Mouse (Mus musculus): ENCODE data around the gene Stat5a. TPM values are rescaled to one million over a fixed set of nuclear protein-coding genes. Genes with fewer than 3 reads are reported as not detected.

The Stat5a gene
- total and polyA plus RNA-seq, 3 experiments: 17.5 to 23.6 (median 23.0) TPM

GRCm38 (mm10) chr11:100816342-100816741 is 42.8 kb upstream of the Stat5a start:
- dilution Hi-C loops (cut with MboI; ENCODE audit: extremely low pct_ligation_motif_present, extremely low pct_unique_long_range_greater_than_20kb, low sequenced_read_pairs): no loop called here
- H3K27ac ChIP-seq (ENCODE audit: insufficient read depth, low read depth): no peak overlapping the region
- peaks cover 8 to 12% of the 10 kb centered on the region in 2 experiments; a peak in 2 of 4 replicates for H3K4me1 ChIP-seq (ENCODE audit: control insufficient read depth in 1 of 2, insufficient read depth in 2 of 2)

DNA sequence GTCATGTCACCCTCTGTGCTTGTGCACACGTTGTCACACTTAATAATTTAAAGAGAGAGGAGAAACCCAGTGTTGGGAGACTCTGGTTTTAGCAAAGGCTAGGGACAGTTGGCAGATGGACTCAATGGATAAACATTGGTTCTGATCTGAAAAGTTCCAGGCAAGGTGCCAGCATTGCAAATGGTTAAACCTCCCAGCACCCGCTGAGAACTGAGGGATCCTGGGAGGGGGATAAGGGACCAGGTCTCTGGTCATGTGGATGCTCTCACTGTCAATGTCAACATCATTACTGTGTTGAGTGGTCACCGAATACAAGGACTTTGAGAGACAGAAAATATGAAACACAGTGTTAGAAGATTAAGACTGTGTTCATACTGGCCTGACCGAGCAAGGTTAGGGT is 42.4 kb upstream of the Stat5a start:
- dilution Hi-C loops (cut with MboI; ENCODE audit: extremely low pct_ligation_motif_present, extremely low pct_unique_long_range_greater_than_20kb, low sequenced_read_pairs): no loop called here
- peaks cover 8 to 12% of the 10 kb centered on the region in 2 experiments; a peak in 2 of 4 replicates for H3K4me1 ChIP-seq (ENCODE audit: control insufficient read depth in 1 of 2, insufficient read depth in 2 of 2)
- TF ChIP-seq NRF1 (IDR thresholded peaks at IDR 0.05; ENCODE audit: low read depth, low read length): no peak
- no peak for TF ChIP-seq ZNF384 (IDR thresholded peaks at IDR 0.05; ENCODE audit: low read depth, low read length)
- TF ChIP-seq IRF4 (IDR thresholded peaks at IDR 0.05; ENCODE audit: low read depth, low read length): no peak
- no peak for TF ChIP-seq SMC3 (IDR thresholded peaks at IDR 0.05; ENCODE audit: low read depth, low read length)
- TF ChIP-seq KAT2A (IDR thresholded peaks at IDR 0.05; ENCODE audit: insufficient replicate concordance, low read length): no peak
- no peak for TF ChIP-seq SIN3A (IDR thresholded peaks at IDR 0.05; ENCODE audit: low read length)
- H3K36me3 ChIP-seq (replicated peaks in 1 of 2; ENCODE audit: control insufficient read depth in 1 of 2, insufficient read depth in 1 of 2, low read length in 1 of 2): peaks cover 0 to 10% of the 10 kb centered on the region in 2 experiments
- no peak overlapping the region for H3K4me2 ChIP-seq (ENCODE audit: insufficient read depth, low read depth, poor library complexity, severe bottlenecking)
- DNase-seq (ENCODE audit: extremely low read depth): no peak
- peaks cover under 1% of the 10 kb centered on the region for H3K9me3 ChIP-seq (replicated peaks; ENCODE audit: low read length)
- H3K27ac ChIP-seq (ENCODE audit: insufficient read depth, low read depth): no peak overlapping the region
- H3K27me3 ChIP-seq (replicated peaks): no peaks in the 10 kb centered on the region
- in situ Hi-C loops (cut with MboI; ENCODE audit: low pct_ligation_motif_present, low pct_unique_long_range_greater_than_20kb, low sequenced_read_pairs): no loop called here
- no peak overlapping the region for H3K9ac ChIP-seq (ENCODE audit: insufficient read depth, low read depth)
- no peak overlapping the region for H3K4me3 ChIP-seq (replicated peaks in 1 of 3; ENCODE audit: low read depth in 2 of 3, low read length in 2 of 3, poor library complexity in 1 of 3)
- H3K79me2 ChIP-seq (replicated peaks; ENCODE audit: control insufficient read depth, extremely low read depth, insufficient read depth, poor library complexity, severe bottlenecking): no peaks in the 10 kb centered on the region

More at GRCm38 (mm10) chr11:100816342-100816741, 42.8 kb upstream of the Stat5a start:
- Histone ChIP-seq H3K9ac (ENCODE audit: insufficient read depth, low read depth) (no peak overlapping the region), H3K27me3 (replicated peaks) (no peaks in the 10 kb centered on the region), H3K9me3 (replicated peaks; ENCODE audit: low read length) (peaks cover 6% of the 10 kb centered on the region), H3K79me2 (replicated peaks; ENCODE audit: control insufficient read depth, extremely low read depth, insufficient read depth, poor library complexity, severe bottlenecking) (no peaks in the 10 kb centered on the region), H3K4me2 (ENCODE audit: insufficient read depth, low read depth, poor library complexity, severe bottlenecking) (no peak overlapping the region), H3K4me3 (replicated peaks in 1 of 3; ENCODE audit: low read depth in 2 of 3, low read length in 2 of 3, poor library complexity in 1 of 3) (no peak overlapping the region), H3K36me3 (replicated peaks in 1 of 2; ENCODE audit: control insufficient read depth in 1 of 2, insufficient read depth in 1 of 2, low read length in 1 of 2) (peaks cover 0 to 9% of the 10 kb centered on the region in 2 experiments)
- TF ChIP-seq POLR2AphosphoS2 (IDR thresholded peaks at IDR 0.05; ENCODE audit: low read depth, low read length) (no peak), MEF2A (IDR thresholded peaks at IDR 0.05; ENCODE audit: borderline replicate concordance, low read depth, low read length) (no peak), RCOR1 (conservative IDR thresholded peaks at IDR 0.05; ENCODE audit: low read depth, low read length) (no peak), MAFK (IDR thresholded peaks at IDR 0.05; ENCODE audit: insufficient replicate concordance, low read length) (no peak), MXI1 (IDR thresholded peaks at IDR 0.05; ENCODE audit: low read depth, low read length) (no peak), SIN3A (IDR thresholded peaks at IDR 0.05; ENCODE audit: low read length) (no peak), CTCF (conservative IDR thresholded peaks at IDR 0.05 in 1 of 2, IDR thresholded peaks at IDR 0.05 in 1 of 2; ENCODE audit: low read depth in 2 of 2, low read length in 2 of 2) (no peak), EP300 (IDR thresholded peaks at IDR 0.05; ENCODE audit: low read length) (no peak), ZMIZ1 (IDR thresholded peaks at IDR 0.05; ENCODE audit: low read depth, low read length) (no peak), MAZ (IDR thresholded peaks at IDR 0.05; ENCODE audit: low read depth, low read length) (no peak), PAX5 (IDR thresholded peaks at IDR 0.05; ENCODE audit: low read length) (no peak), CHD2 (IDR thresholded peaks at IDR 0.05; ENCODE audit: low read length) (no peak), JUND (conservative IDR thresholded peaks at IDR 0.05; ENCODE audit: low read depth, low read length) (no peak)
- in situ Hi-C loops (cut with MboI; ENCODE audit: low pct_ligation_motif_present, low pct_unique_long_range_greater_than_20kb, low sequenced_read_pairs): no loop called here
- no peak for DNase-seq (ENCODE audit: extremely low read depth)
